Mouse (Mus musculus): Measurements from ENCODE around the gene Tpsab1. TPM values are rescaled to one million over a fixed set of nuclear protein-coding genes. Genes with fewer than 3 reads are reported as not detected.

Gene Tpsab1
- total RNA-seq, 2 experiments from 2014 or later: not detected

Other genes starting within 250 kb of the Tpsab1 start
- 10 to 100 TPM; 29.9 to 35.3 TPM for gene Telo2, start 229.6 kb downstream of the Tpsab1 start, total RNA-seq (2021)
- gene Ptx4, start 224.8 kb downstream of the Tpsab1 start, total RNA-seq (2021): 1 to 10 TPM; 2.0 to 2.6 TPM
- 10 to 100 TPM; 50.9 to 54.0 TPM for gene Clcn7, start 212.2 kb downstream of the Tpsab1 start, total RNA-seq (2021)
- under 1 TPM; 0.12 to 0.18 TPM for gene Ccdc154, start 183.1 kb downstream of the Tpsab1 start, total RNA-seq (2021)
- not detected for gene Gm38655, start 170.1 kb downstream of the Tpsab1 start, total RNA-seq (2021)
- 10 to 100 TPM; 19.5 to 21.2 TPM for gene BC003965, start 161.0 kb downstream of the Tpsab1 start, total RNA-seq (2021)
- gene Unkl, start 157.2 kb downstream of the Tpsab1 start, total RNA-seq (2021): 10 to 100 TPM; 41.7 to 43.6 TPM
- 10 to 100 TPM; 71.1 to 73.5 TPM for gene Gnptg, start 105.4 kb downstream of the Tpsab1 start, total RNA-seq (2021)
- 10 to 100 TPM; 22.9 to 23.7 TPM for gene Tsr3, start 105.4 kb downstream of the Tpsab1 start, total RNA-seq (2021)
- 1 to 10 TPM; 5.8 to 7.8 TPM for gene Baiap3, start 89.2 kb downstream of the Tpsab1 start, total RNA-seq (2021)
- 100 to 1,000 TPM; 243 to 245 TPM for gene Ube2i, start 70.9 kb downstream of the Tpsab1 start, total RNA-seq (2021)
- not detected for gene Prss34, start 47.2 kb downstream of the Tpsab1 start, total RNA-seq (2021)
- gene Prss28, start 36.9 kb downstream of the Tpsab1 start, total RNA-seq (2021): not detected
- gene Prss29, start 26.9 kb downstream of the Tpsab1 start, total RNA-seq (2021): not detected
- under 1 TPM in 1 of 2 experiments, not detected in 1; 0.30 TPM for gene Tpsb2, start 20.7 kb upstream of the Tpsab1 start, total RNA-seq (2021)
- not detected for gene Tpsg1, start 23.7 kb upstream of the Tpsab1 start, total RNA-seq (2021)
- gene Cacna1h, start 88.2 kb upstream of the Tpsab1 start, total RNA-seq (2021): 100 to 1,000 TPM; 101 to 115 TPM
- gene Tekt4, start 109.1 kb upstream of the Tpsab1 start, total RNA-seq (2021): 1 to 10 TPM; 2.1 TPM
- under 1 TPM; 0.15 to 0.47 TPM for gene Sstr5, start 151.7 kb upstream of the Tpsab1 start, total RNA-seq (2021)
- 10 to 100 TPM; 55.6 to 60.1 TPM for gene Sox8, start 225.1 kb upstream of the Tpsab1 start, total RNA-seq (2021)
- 10 to 100 TPM; 24.9 to 25.6 TPM for gene Lmf1, start 233.5 kb upstream of the Tpsab1 start, total RNA-seq (2021)